Mouse (Mus musculus) megakaryocyte progenitor cell, adult 5-6 weeks (primary cell): ENCODE measurements around the gene Ccdc33. TPM values are rescaled to one million over a fixed set of nuclear protein-coding genes. Genes with fewer than 3 reads are reported as not detected.

Experiments used
- ATAC-seq: replicated peaks from 2 replicates; pipeline ENCODE4 v1.8.0; 2016; ENCODE audit warnings: mild to moderate bottlenecking, moderate TSS enrichment, inconsistent platforms; ENCODE audit not compliant: poor library complexity
- total RNA-seq, 2 experiments: library from RNA; stranded (forward) in 1 of 2; stranded (reverse) in 1 of 2; fragments of 157-497, 149-512 nt in 1 of 2; fragments of 200-1000 nt in 1 of 2; gene quantifications; 2 replicates each; pipeline versions ENCODE4 v1.2.3 to v1.2.4; 2015 to 2017

The Ccdc33 gene
- total RNA-seq, 2 experiments from 2014 or later = not detected

- ATAC-seq = no peak
These were observed 24.8 kb downstream of the Ccdc33 start for GRCm38 (mm10) chr9:58093776-58094175.

- no peak for ATAC-seq
These were observed 25.9 kb downstream of the Ccdc33 start for GRCm38 (mm10) chr9:58092581-58093269.

- ATAC-seq = no peak
These were observed 26.8 kb downstream of the Ccdc33 start for GRCm38 (mm10) chr9:58091623-58092425.

- ATAC-seq = no peak
These were observed 31.2 kb downstream of the Ccdc33 start for GRCm38 (mm10) chr9:58087277-58087998.

GRCm38 (mm10) chr9:58086861-58087260 is 31.8 kb downstream of the Ccdc33 start:
- ATAC-seq = no peak

- no peak for ATAC-seq
These were observed 32.4 kb downstream of the Ccdc33 start for GRCm38 (mm10) chr9:58086203-58086602.

GRCm38 (mm10) chr9:58085074-58085473 is 33.5 kb downstream of the Ccdc33 start:
- ATAC-seq = peak; percentile 54

GRCm38 (mm10) chr9:58084586-58084985 is 34.0 kb downstream of the Ccdc33 start:
- no peak for ATAC-seq

- ATAC-seq = no peak
These were observed 44.1 kb downstream of the Ccdc33 start for GRCm38 (mm10) chr9:58074561-58074960.

GRCm38 (mm10) chr9:58067546-58067945 is 51.1 kb downstream of the Ccdc33 start:
- no peak for ATAC-seq

- no peak for ATAC-seq
These were observed 51.9 kb downstream of the Ccdc33 start for GRCm38 (mm10) chr9:58066731-58067095.

- no peak for ATAC-seq
These were observed 52.5 kb downstream of the Ccdc33 start for GRCm38 (mm10) chr9:58065977-58066730.

- ATAC-seq = no peak
These were observed 53.1 kb downstream of the Ccdc33 start for GRCm38 (mm10) chr9:58065532-58065931.

- ATAC-seq = no peak
These were observed 55.1 kb downstream of the Ccdc33 start, which contains the start of gene Stra6 for GRCm38 (mm10) chr9:58063531-58063930. TSS of gene Stra6 (plus strand) at chr9:58063788.

- ATAC-seq = peak; percentile 60
These were observed 57.7 kb downstream of the Ccdc33 start for GRCm38 (mm10) chr9:58060677-58061667.

- no peak for ATAC-seq
These were observed 58.7 kb downstream of the Ccdc33 start for GRCm38 (mm10) chr9:58059920-58060319.

GRCm38 (mm10) chr9:58055666-58056065 is 63.0 kb downstream of the Ccdc33 start:
- ATAC-seq = no peak

- ATAC-seq = no peak
These were observed 64.6 kb downstream of the Ccdc33 start for GRCm38 (mm10) chr9:58054032-58054431.

- no peak for ATAC-seq
These were observed 65.1 kb downstream of the Ccdc33 start for GRCm38 (mm10) chr9:58053544-58053943.

GRCm38 (mm10) chr9:58053102-58053501 is 65.5 kb downstream of the Ccdc33 start:
- ATAC-seq = peak; percentile 78
